Mouse (Mus musculus) Patski (cell line): ENCODE measurements around the gene Babam1. TPM values are rescaled to one million over a fixed set of nuclear protein-coding genes. Genes with fewer than 3 reads are reported as not detected.
A peak's percentile ranks its signal among the peaks of the same experiment; 100 is the strongest.

Experiments used
- ATAC-seq: fragments of 100-300 bp; one replicate; pipeline ENCODE4 v1.8.0; 2021
- CTCF ChIA-PET: fragments of 350-600 bp; sonication (Branson Sonifier 250); formaldehyde crosslinking; loops from one replicate; lab custom pipeline; 2022; ENCODE audit warnings: inconsistent platforms; lab: Charles Lee
- POLR2A ChIA-PET: fragments of 350-600 bp; sonication (Branson Sonifier 250); formaldehyde crosslinking; loops from one replicate; lab custom pipeline; 2022; ENCODE audit warnings: antibody characterized with exemption, inconsistent platforms; lab: Charles Lee
- DNase-seq: peaks from one replicate; pipeline ENCODE4 v3.0.0-alpha.2; 2011; ENCODE audit warnings: low read depth, low spot score
- H3K27me3 ChIP-seq: fragments of 371-371 bp; one replicate; pipeline ENCODE4 v1.5.1; 2021
- CTCF ChIP-seq: fragments of 100-300 bp; IDR thresholded peaks from one replicate; pipeline ENCODE4 v1.5.1; 2021
- in situ Hi-C: fragments of 300-500 bp; cut with MboI; formaldehyde crosslinking; loops from 3 replicates; pipeline ENCODE4 v1.11.1; 2018; ENCODE audit warnings: low pct_unique_long_range_greater_than_20kb, mixed read lengths
- polyA plus RNA-seq: library from polyadenylated mRNA; unstranded; gene quantifications from one replicate; pipeline ENCODE4 v1.2.3, GENCODE M21; 2021

Babam1 gene
- polyA plus RNA-seq, 1 experiment from 2014 or later: 103 TPM

DNA sequence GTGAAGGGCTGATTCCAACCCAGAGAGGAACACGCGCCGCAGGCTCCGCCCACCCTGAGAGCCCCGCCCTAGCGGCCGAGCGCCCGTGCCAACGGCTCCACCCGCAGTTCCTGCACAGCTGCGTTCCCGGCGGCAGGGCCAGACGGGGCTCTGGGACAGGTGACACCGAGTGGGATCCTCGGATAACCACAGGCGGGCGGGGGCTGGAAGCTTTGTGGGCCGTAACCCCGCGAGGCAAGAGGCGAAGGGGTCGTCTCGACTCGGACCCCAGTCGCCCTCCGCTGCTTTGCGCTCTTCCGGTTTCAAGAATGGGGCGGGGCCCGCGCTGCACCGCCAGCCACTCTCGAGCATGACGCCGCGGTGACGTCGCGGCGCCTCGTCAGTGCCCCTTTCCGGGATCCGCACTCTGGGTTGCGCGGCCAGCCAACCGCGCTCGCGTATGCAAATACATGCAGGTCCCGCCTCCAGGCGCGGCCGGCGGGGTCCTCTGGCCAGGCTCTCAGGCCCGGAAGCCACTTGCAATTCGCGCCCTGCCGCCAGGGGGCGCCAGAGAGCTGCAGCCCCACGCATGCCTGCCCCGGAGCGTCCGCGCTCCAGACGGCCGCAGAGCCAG lies 25.3 kb upstream of the Babam1 start, which contains the start of gene Ocel1:
TSS of gene Ocel1 (plus strand) at position 63 of the 613 bp plus-strand sequence.
- in situ Hi-C loops: loop anchor here (5.0 to 25.0 kb wide), 2 partner anchors 36 to 484 kb away; partner anchors contain the start of genes Ankle1, Rpl18a and Slc5a5
- CTCF ChIA-PET: interaction anchor here (1.1 to 3.0 kb wide), 4 partner anchors 10 to 33 kb away, joined by 3 to 14 read pairs (median 12); partner anchors contain the start of genes Babam1 and Nr2f6
- POLR2A ChIA-PET: interaction anchor here (0.6 to 2.4 kb wide), 5 partner anchors 8 to 61 kb away, joined by 3 to 16 read pairs (median 4); partner anchors contain the start of genes Ankle1 and Nr2f6
- no peak for TF ChIP-seq CTCF
- peak; percentile 85 for ATAC-seq
- DNase-seq: peak; percentile 90
- no peaks in the 10 kb centered on the region for H3K27me3 ChIP-seq

DNA sequence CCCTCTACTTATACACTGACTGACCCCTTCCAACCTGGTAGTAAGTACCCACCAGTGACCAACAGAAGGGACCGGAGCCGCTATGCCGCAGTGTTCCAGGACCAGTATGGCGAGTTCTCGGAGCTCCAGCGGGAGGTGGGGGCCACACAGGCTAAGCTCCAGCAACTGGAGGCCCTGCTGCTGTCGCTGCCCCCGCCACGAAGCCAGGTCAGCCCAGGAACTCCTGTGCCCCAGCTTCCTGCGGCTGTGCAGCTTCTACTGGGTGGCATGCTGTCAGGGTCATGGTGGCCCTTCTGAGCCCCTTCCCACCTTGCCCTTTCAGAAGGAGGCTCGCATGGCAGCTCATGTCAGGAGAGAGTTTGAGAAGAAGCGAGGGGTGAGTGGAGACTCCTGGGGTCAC lies 24.2 kb upstream of the Babam1 start:
- POLR2A ChIA-PET: interaction anchor here (0.5 to 2.4 kb wide), 4 partner anchors 9 to 1947 kb away, joined by 3 to 16 read pairs (median 4); partner anchors contain the start of genes Ankle1 and Nr2f6

DNA sequence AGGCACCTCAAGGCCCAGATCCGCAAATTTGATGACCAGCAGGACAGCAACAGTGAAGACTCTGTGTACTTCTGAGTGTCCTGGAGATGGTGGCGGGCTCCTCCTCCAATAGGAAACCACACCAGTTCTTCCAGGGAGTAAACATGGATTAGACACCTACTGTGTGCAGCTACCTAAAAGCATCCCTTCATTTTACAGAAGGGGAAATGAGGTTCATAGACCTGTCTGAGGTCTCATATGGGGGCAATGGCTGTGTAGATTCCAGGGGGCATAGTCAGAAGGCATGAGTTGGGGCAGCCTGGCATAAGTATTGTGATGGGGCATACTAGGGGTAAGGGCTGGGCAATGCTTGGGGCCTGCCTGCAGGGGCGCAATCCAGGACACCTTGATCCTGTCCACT lies 23.7 kb upstream of the Babam1 start:
- no peaks in the 10 kb centered on the region for H3K27me3 ChIP-seq
- ChIA-PET POLR2A (interaction anchor here (1.0 to 2.4 kb wide), 2 partner anchors 8 to 24 kb away, joined by 4 to 16 read pairs; partner anchors contain the start of genes Babam1 and Nr2f6), CTCF (interaction anchor here (1.2 to 3.0 kb wide), 4 partner anchors 8 to 34 kb away, joined by 4 to 14 read pairs (median 12); partner anchors contain the start of genes Babam1 and Nr2f6)
- in situ Hi-C loops: loop anchor here (5.0 to 25.0 kb wide), 2 partner anchors 34 to 486 kb away; partner anchors contain the start of genes Ankle1, Rpl18a and Slc5a5
- no peak for TF ChIP-seq CTCF
- no peak for ATAC-seq
- no peak for DNase-seq

More for the DNA sequence above, 24.2 kb upstream of the Babam1 start:
- no peak for TF ChIP-seq CTCF
- in situ Hi-C loops: loop anchor here (5.0 to 25.0 kb wide), 2 partner anchors 35 to 485 kb away; partner anchors contain the start of genes Ankle1, Rpl18a and Slc5a5
- ATAC-seq: no peak
- no peaks in the 10 kb centered on the region for H3K27me3 ChIP-seq
- DNase-seq: no peak
- CTCF ChIA-PET: interaction anchor here (1.1 to 3.0 kb wide), 4 partner anchors 9 to 32 kb away, joined by 3 to 14 read pairs (median 12); partner anchors contain the start of genes Babam1 and Nr2f6

DNA sequence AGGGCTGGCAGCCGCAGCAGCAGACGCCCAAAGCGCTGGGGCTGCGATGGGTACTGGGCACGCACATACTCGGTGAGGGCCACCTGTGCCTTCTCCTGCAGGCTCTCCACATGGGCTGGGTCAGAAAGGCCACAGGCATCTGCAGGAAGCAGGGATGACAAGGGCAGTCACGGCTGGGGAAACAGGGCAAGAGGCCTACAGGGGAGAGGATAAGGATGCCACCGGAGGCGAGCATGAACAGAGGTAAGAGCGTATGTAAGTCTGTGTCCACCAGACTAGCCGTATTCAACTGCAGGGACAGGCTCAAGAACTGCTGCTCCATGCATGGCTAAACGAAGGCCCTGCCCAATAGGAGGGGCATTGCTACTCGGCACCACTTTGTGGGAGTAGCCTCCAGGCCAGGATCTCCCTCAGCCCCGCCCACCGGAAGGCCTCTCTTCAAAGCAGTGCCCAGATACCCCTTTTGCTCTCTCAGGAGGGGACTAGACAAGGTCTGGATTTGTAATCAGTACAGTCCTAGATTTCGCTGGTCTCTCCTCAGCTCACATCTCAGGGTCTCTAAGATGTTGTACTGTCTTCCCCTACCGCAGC lies 21.9 kb upstream of the Babam1 start:
- TF ChIP-seq CTCF: no peak
- H3K27me3 ChIP-seq: no peaks in the 10 kb centered on the region
- CTCF ChIA-PET: no interaction called here
- ATAC-seq (no peak), DNase-seq (no peak)
- in situ Hi-C loops: loop anchor here (5.0 to 25.0 kb wide), 2 partner anchors 33 to 487 kb away; partner anchors contain the start of genes Ankle1, Rpl18a and Slc5a5
- POLR2A ChIA-PET: no interaction called here

DNA sequence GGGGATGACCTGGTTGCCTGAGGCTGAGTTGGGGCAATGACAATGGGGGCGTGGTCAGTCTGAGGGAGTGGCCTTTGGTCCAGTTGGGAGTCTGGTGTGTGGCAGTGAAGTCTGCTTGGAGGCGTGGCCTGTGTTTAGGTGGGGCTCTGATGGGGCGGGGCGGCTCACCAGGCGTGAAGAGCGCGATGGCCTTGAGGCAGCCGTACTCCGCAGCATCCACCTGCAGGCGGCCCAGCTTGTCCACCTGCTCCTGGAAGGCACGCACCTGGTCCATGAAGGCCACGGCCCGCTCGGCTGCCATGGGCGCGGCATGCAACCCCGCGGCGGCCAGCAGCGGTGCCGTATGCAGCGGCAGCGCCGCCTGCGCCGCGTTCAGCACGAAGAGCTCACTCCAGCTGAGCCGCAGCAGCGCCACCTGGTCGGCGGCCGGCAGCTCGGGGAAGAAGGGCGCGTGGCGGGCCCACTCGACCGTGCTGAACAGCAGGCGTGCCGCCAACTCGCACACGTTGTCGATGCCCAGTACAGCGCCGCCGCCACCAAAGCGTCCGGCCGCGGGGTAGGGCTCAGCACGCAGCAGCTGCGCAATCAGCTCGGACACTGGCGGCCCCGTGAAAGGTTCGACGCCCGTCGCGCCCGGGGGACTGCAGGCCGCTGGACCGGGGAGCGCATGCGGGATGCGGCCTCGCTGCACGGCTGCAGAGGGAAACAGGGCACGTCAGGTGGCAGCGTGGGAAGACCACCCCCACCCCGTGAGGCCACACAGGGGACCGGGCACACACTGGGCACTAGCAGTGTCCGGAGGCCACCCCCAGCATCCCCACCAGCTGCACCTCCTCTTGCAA lies 20.9 kb upstream of the Babam1 start:
- TF ChIP-seq CTCF: no peak
- no peak for DNase-seq
- ATAC-seq: no peak
- ChIA-PET CTCF (interaction anchor here (1.2 kb wide), 1 partner anchor 89 kb away, joined by 3 read pairs; the partner anchor contains the start of gene Mrpl34), POLR2A (no interaction called here)
- in situ Hi-C loops: no loop called here
- H3K27me3 ChIP-seq: no peaks in the 10 kb centered on the region

DNA sequence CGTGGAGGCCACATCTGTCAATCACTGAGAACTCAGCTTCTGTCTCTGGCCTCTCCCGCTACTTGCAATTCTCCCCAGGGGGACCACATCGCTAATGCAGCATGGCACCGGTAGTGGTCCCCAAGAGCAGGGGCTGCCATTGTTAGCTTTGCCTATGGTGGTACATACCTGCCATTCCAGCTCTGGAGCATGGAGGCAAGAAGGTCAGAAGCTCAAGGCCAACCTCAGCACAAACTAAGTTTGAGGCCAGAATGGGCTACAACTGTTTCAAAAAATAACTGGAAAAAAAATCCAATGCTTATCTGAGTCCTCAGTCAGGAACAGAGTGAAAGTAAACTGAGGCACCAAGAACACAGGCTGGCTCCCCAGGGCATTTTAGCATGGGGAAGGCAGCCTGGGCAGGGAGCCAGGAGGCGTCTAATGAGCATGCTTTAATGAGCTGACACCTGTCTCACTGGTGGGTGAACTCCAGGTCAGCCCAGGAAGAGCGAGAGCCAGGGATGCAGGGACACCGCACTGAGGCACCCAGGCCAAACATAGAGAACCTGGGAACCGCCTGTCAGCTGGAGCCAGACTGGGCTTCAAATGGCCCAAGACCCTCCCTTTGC lies 20.1 kb upstream of the Babam1 start:
- in situ Hi-C loops: no loop called here
- ATAC-seq (no peak), DNase-seq (no peak)
- POLR2A ChIA-PET: no interaction called here
- H3K27me3 ChIP-seq: no peaks in the 10 kb centered on the region
- CTCF ChIA-PET: interaction anchor here (1.2 kb wide), 1 partner anchor 88 kb away, joined by 3 read pairs; the partner anchor contains the start of gene Mrpl34
- no peak for TF ChIP-seq CTCF

DNA sequence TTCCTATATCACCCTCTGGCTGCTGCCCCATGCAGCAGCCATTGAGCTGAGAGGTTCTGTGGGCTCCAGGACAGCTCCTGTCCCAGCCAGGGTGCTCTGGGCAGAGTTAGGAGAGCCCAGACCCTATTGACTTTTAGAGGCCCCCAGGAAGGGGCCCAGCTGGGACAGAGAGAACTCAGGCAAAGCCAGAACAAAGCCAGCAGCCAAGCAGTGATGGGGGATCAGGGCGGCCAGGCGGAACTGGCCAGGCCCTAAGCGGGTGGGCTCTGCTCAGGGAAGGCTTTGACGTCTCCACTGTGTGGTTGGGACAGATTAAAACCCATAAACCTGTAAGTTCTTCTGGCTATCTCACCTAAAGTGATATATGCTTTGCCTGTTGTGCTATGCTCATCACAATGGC lies 17.7 kb upstream of the Babam1 start:
- in situ Hi-C loops: no loop called here
- CTCF ChIA-PET: interaction anchor here (1.4 to 1.8 kb wide), 2 partner anchors 26 to 28 kb away, joined by 3 read pairs; partner anchors contain the start of gene Ankle1
- H3K27me3 ChIP-seq: no peaks in the 10 kb centered on the region
- TF ChIP-seq CTCF: no peak
- ATAC-seq: no peak
- no peak for DNase-seq
- POLR2A ChIA-PET: interaction anchor here (1.8 to 2.7 kb wide), 3 partner anchors 11 to 24 kb away, joined by 5 to 11 read pairs (median 5); partner anchors contain the start of gene Babam1

DNA sequence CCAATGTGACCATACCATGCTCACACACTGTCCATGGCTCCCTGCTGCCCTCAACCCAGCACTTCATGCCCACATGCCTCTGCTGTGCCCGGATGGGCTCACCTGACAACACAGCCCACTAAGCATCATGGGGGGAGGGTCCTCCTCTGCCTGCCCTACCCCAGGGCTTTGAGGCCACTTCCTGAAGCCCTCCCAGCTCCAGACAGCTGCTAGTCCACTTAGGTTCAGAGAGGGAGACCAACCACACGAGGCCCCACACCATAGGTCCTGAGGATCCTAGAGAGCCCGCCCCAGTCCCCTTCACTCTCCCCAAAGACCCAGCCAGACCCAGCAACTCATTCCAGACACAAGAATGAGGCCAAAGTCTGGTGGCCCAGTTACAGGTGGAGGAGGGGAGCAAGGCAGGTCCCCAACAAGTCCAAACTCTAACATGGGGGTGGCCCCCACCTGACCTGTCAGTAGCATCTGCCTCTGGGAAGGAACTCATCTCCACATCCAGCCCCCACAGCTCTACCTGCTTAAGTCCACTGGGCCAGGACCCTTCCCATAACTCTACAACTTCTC lies 17.1 kb upstream of the Babam1 start:
- no peak for DNase-seq
- POLR2A ChIA-PET: interaction anchor here (1.8 to 2.7 kb wide), 3 partner anchors 12 to 24 kb away, joined by 5 to 11 read pairs (median 5); partner anchors contain the start of gene Babam1
- ATAC-seq: no peak
- H3K27me3 ChIP-seq: no peaks in the 10 kb centered on the region
- TF ChIP-seq CTCF: no peak
- in situ Hi-C loops: no loop called here
- CTCF ChIA-PET: interaction anchor here (1.4 to 3.0 kb wide), 3 partner anchors 8 to 27 kb away, joined by 3 to 12 read pairs (median 3); partner anchors contain the start of genes Ankle1 and Ocel1
